Mouse (Mus musculus) neutrophil, adult 5-6 weeks (primary cell): Measurements from ENCODE around the gene Tmem120a. TPM values are rescaled to one million over a fixed set of nuclear protein-coding genes. Genes with fewer than 3 reads are reported as not detected.

Experiments used
- ATAC-seq: fragments of 151-379, 151-347 bp; 2 replicates; pipeline ENCODE4 v1.8.0; 2017; ENCODE audit warnings: mild to moderate bottlenecking, moderate TSS enrichment; ENCODE audit not compliant: insufficient number of reproducible peaks, poor library complexity, low FRiP score, severe bottlenecking; ENCODE audit errors: extremely low read depth
- total RNA-seq: library from RNA; stranded (forward); fragments of 200-1000 nt; gene quantifications from 2 replicates; pipeline ENCODE4 v1.2.3, GENCODE M21; 2017

Tmem120a gene
- total RNA-seq, 1 experiment from 2014 or later: 30.5 TPM

GRCm38 (mm10) chr5:135713441-135714218, 30.6 kb downstream of the Tmem120a start:
- peak; percentile 92 for ATAC-seq

GRCm38 (mm10) chr5:135712803-135713202, 31.4 kb downstream of the Tmem120a start:
- ATAC-seq: no peak

GRCm38 (mm10) chr5:135711582-135712355, 32.5 kb downstream of the Tmem120a start:
- ATAC-seq: no peak

- ATAC-seq: peak; percentile 62
Observed at GRCm38 (mm10) chr5:135710599-135711214, 33.5 kb downstream of the Tmem120a start.

- no peak for ATAC-seq
Observed at GRCm38 (mm10) chr5:135709716-135710115, 34.5 kb downstream of the Tmem120a start.

- peak; percentile 65 for ATAC-seq
Observed at GRCm38 (mm10) chr5:135707855-135708254, 36.4 kb downstream of the Tmem120a start.

GRCm38 (mm10) chr5:135707039-135707438, 37.2 kb downstream of the Tmem120a start:
- no peak for ATAC-seq

GRCm38 (mm10) chr5:135705383-135705782, 38.9 kb downstream of the Tmem120a start:
- ATAC-seq: no peak

- ATAC-seq: no peak
Observed at GRCm38 (mm10) chr5:135703431-135703830, 40.8 kb downstream of the Tmem120a start.

- ATAC-seq: peak; percentile 67
Observed at GRCm38 (mm10) chr5:135702682-135703192, 41.5 kb downstream of the Tmem120a start.

- no peak for ATAC-seq
Observed at GRCm38 (mm10) chr5:135702190-135702589, 42.1 kb downstream of the Tmem120a start.

- ATAC-seq: no peak
Observed at GRCm38 (mm10) chr5:135701601-135702000, 42.6 kb downstream of the Tmem120a start.

GRCm38 (mm10) chr5:135697711-135698111, 46.5 kb downstream of the Tmem120a start:
- ATAC-seq: no peak

- ATAC-seq: no peak
Observed at GRCm38 (mm10) chr5:135695277-135695721, 48.9 kb downstream of the Tmem120a start.

GRCm38 (mm10) chr5:135693281-135693853, 50.9 kb downstream of the Tmem120a start:
- ATAC-seq: no peak

- no peak for ATAC-seq
Observed at GRCm38 (mm10) chr5:135691266-135691665, 53.0 kb downstream of the Tmem120a start.

GRCm38 (mm10) chr5:135690401-135690800, 53.8 kb downstream of the Tmem120a start:
- no peak for ATAC-seq
